Comparison of ENCODE assay signal across 29 mouse cellular contexts in the genomic region with DNA sequence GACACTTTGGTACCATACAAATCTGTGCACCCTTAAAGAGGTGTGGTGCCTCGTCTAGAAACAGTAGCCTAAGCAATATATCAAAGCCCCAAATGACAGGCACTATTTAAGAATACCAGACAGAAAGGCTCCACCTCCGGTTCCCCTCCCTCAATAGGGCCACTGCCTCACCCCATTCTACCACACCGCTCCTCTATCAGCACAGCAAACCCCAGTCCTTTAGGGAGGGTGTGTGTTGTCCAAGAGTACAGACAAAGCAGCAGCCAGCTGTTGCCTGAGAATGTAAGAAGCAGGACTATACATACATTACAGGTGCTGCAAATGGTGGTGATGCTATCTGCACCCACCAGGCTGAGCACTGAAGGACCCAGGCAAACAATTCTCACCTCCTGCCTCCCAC. TPM values are rescaled to one million over a fixed set of nuclear protein-coding genes. Genes with fewer than 3 reads are reported as not detected.
DNase-seq lines count a peak whose midpoint lies in the region; ATAC-seq and TF ChIP-seq lines count a peak whose summit lies in the region.
"Had no signal": no experiment of that assay in that cellular context is flagged by ENCODE, and none has a peak within 500 bp of the region (broad histone marks: within the 10 kb centered on the region; RNA-seq: fewer than 3 reads in every experiment).

No protein-coding gene starts in this region.

- TF ChIP-seq CTCF in intestine, postnatal 0 days (IDR thresholded peaks at IDR 0.05; ENCODE audit: low read depth), result no peak

- no peaks in the 10 kb centered on the region for H3K9me3 ChIP-seq in embryonic facial prominence, embryonic 13.5 days
- H3K9me3 ChIP-seq in embryonic facial prominence, embryonic 10.5 days, result no peaks in the 10 kb centered on the region
- no peaks in the 10 kb centered on the region for H3K9me3 ChIP-seq in liver, embryonic 12.5 days (replicated peaks)
- H3K9me3 ChIP-seq in intestine, postnatal 0 days (ENCODE audit: control insufficient read depth), result no peaks in the 10 kb centered on the region
- H3K9me3 ChIP-seq: embryonic facial prominence, embryonic 12.5 days; forebrain, embryonic 12.5 days; heart, embryonic 10.5 days; hindbrain, embryonic 12.5 days; neural tube, embryonic 15.5 days; stomach, embryonic 15.5 days had no signal

- no peak for ATAC-seq in embryonic facial prominence, embryonic 13.5 days (ENCODE audit: insufficient number of reproducible peaks, insufficient read depth, low FRiP score, low TSS enrichment, low read depth)
- 0 out of 2 replicates have a peak, but pooled peaks have one; percentile 15 for ATAC-seq in common myeloid progenitor, adult 5-6 weeks (replicated peaks; ENCODE audit: low read depth, poor library complexity, severe bottlenecking)
- ATAC-seq in liver, embryonic 12.5 days, result peak; percentile 67
- ATAC-seq in megakaryocyte-erythroid progenitor cell, adult 5-6 weeks (replicated peaks; ENCODE audit: low FRiP score, low TSS enrichment, poor library complexity, severe bottlenecking), result 0 out of 2 replicates have a peak, but pooled peaks have one; percentile 38
- no peak for ATAC-seq in intestine, postnatal 0 days
- ATAC-seq: hindbrain, postnatal 0 days; intestine, embryonic 16.5 days had no signal

- H3K9ac ChIP-seq in embryonic facial prominence, embryonic 13.5 days, result no peak overlapping the region
- H3K9ac ChIP-seq in liver, embryonic 12.5 days, result peak overlapping the region; percentile 39; the same call in 1 of the 2 replicates
- no peak overlapping the region for H3K9ac ChIP-seq in intestine, postnatal 0 days (ENCODE audit: low read depth, low read length)
- H3K9ac ChIP-seq: embryonic facial prominence, embryonic 12.5 days; forebrain, embryonic 12.5 days; hindbrain, embryonic 12.5 days; neural tube, embryonic 15.5 days; stomach, embryonic 15.5 days had no signal

- H3K36me3 ChIP-seq in embryonic facial prominence, embryonic 13.5 days, result no peaks in the 10 kb centered on the region
- H3K36me3 ChIP-seq in embryonic facial prominence, embryonic 10.5 days (replicated peaks), result no peaks in the 10 kb centered on the region
- peaks cover 3% of the 10 kb centered on the region; the same call in 1 of the 2 replicates for H3K36me3 ChIP-seq in liver, embryonic 12.5 days
- H3K36me3 ChIP-seq in intestine, postnatal 0 days (ENCODE audit: control insufficient read depth, insufficient read depth), result no peaks in the 10 kb centered on the region
- H3K36me3 ChIP-seq: embryonic facial prominence, embryonic 12.5 days; forebrain, embryonic 12.5 days; heart, embryonic 10.5 days; hindbrain, embryonic 12.5 days; neural tube, embryonic 15.5 days; stomach, embryonic 15.5 days had no signal

- H3K4me3 ChIP-seq in embryonic facial prominence, embryonic 13.5 days, result no peak overlapping the region
- no peak overlapping the region for H3K4me3 ChIP-seq in embryonic facial prominence, embryonic 10.5 days
- no peak overlapping the region for H3K4me3 ChIP-seq in liver, embryonic 12.5 days
- H3K4me3 ChIP-seq in intestine, postnatal 0 days (ENCODE audit: low read depth, low read length), result no peak overlapping the region
- H3K4me3 ChIP-seq: embryonic facial prominence, embryonic 12.5 days; forebrain, embryonic 12.5 days; heart, embryonic 10.5 days; hindbrain, embryonic 12.5 days; neural tube, embryonic 15.5 days; stomach, embryonic 15.5 days had no signal

- no peak overlapping the region for H3K4me2 ChIP-seq in embryonic facial prominence, embryonic 13.5 days
- peak overlapping the region; percentile 60 for H3K4me2 ChIP-seq in liver, embryonic 12.5 days
- no peak overlapping the region for H3K4me2 ChIP-seq in intestine, postnatal 0 days (replicated peaks; ENCODE audit: low read depth)
- H3K4me2 ChIP-seq: embryonic facial prominence, embryonic 12.5 days; forebrain, embryonic 12.5 days; hindbrain, embryonic 12.5 days; neural tube, embryonic 15.5 days; stomach, embryonic 15.5 days had no signal

- no peaks in the 10 kb centered on the region for H3K27me3 ChIP-seq in embryonic facial prominence, embryonic 13.5 days
- H3K27me3 ChIP-seq in embryonic facial prominence, embryonic 10.5 days (replicated peaks; ENCODE audit: low read depth, poor library complexity, severe bottlenecking), result no peaks in the 10 kb centered on the region
- H3K27me3 ChIP-seq in liver, embryonic 12.5 days (replicated peaks), result no peaks in the 10 kb centered on the region
- H3K27me3 ChIP-seq in intestine, postnatal 0 days (replicated peaks; ENCODE audit: control insufficient read depth, insufficient read depth, low read length), result no peaks in the 10 kb centered on the region
- H3K27me3 ChIP-seq: embryonic facial prominence, embryonic 12.5 days; forebrain, embryonic 12.5 days; hindbrain, embryonic 12.5 days; neural tube, embryonic 15.5 days; stomach, embryonic 15.5 days had no signal

- peaks cover 5% of the 10 kb centered on the region; the same call in 1 of the 2 replicates for H3K4me1 ChIP-seq in embryonic facial prominence, embryonic 13.5 days
- H3K4me1 ChIP-seq in embryonic facial prominence, embryonic 10.5 days, result peaks cover 4% of the 10 kb centered on the region; the same call in 1 of the 2 replicates
- H3K4me1 ChIP-seq in liver, embryonic 12.5 days, result peaks cover 53% of the 10 kb centered on the region
- no peaks in the 10 kb centered on the region for H3K4me1 ChIP-seq in intestine, postnatal 0 days (replicated peaks; ENCODE audit: control insufficient read depth, insufficient read depth, low read length)
- H3K4me1 ChIP-seq: embryonic facial prominence, embryonic 12.5 days; forebrain, embryonic 12.5 days; heart, embryonic 10.5 days; hindbrain, embryonic 12.5 days; neural tube, embryonic 15.5 days; stomach, embryonic 15.5 days had no signal

- DNase-seq in embryonic facial prominence, embryonic 10.5 days (ENCODE audit: low spot score), result no peak
- DNase-seq in thymus, postnatal 0 days (ENCODE audit: low spot score), result no peak
- no peak for DNase-seq in left cerebral cortex, adult 8-10 months (ENCODE audit: low spot score in 2 of 2)
- DNase-seq: adrenal gland, adult 2 months; adrenal gland, postnatal 36 days; cerebellum, adult 18-20 months; cerebellum, postnatal 14 days; gastrocnemius, postnatal 10 days; heart, postnatal 36 days; kidney, postnatal 14 days; layer of hippocampus, adult 9-11 months; lung, postnatal 4 days; midbrain, embryonic 14.5 days; retina, postnatal 1 day; right cerebral cortex, postnatal 14 days; thymus, postnatal 25 days had no signal

- WGBS in embryonic facial prominence, embryonic 13.5 days, result 55% methylated on average over 3 of the region's 3 CpGs
- WGBS in embryonic facial prominence, embryonic 10.5 days, result 68% methylated on average over 3 of the region's 3 CpGs
- 33% methylated on average over 3 of the region's 3 CpGs for WGBS in liver, embryonic 12.5 days (ENCODE audit: insufficient replicate concordance)
- 70% methylated on average over 3 of the region's 3 CpGs for WGBS in intestine, postnatal 0 days

- H3K27ac ChIP-seq in embryonic facial prominence, embryonic 13.5 days, result peak overlapping the region; percentile 39; the same call in 1 of the 2 replicates
- H3K27ac ChIP-seq in embryonic facial prominence, embryonic 10.5 days (replicated peaks), result no peak overlapping the region
- peak overlapping the region; percentile 89 for H3K27ac ChIP-seq in liver, embryonic 12.5 days
- H3K27ac ChIP-seq in intestine, postnatal 0 days (ENCODE audit: low read depth, low read length), result no peak overlapping the region
- H3K27ac ChIP-seq: embryonic facial prominence, embryonic 12.5 days; forebrain, embryonic 12.5 days; heart, embryonic 10.5 days; hindbrain, embryonic 12.5 days; hindbrain, postnatal 0 days; neural tube, embryonic 15.5 days; stomach, embryonic 15.5 days had no signal

RNA-seq across cellular contexts. Expression of a gene that starts 17.2 kb away (rescaled TPM):
- polyA plus RNA-seq in embryonic facial prominence, embryonic 13.5 days (2015; fragmentation: Nextera tagmentation; extraction: Ambion mirVana), result 35.8 and 37.8 TPM in 2 replicates
- 18.9 and 19.3 TPM in 2 replicates for polyA plus RNA-seq in embryonic facial prominence, embryonic 10.5 days (2016; fragmentation: Nextera tagmentation; extraction: Ambion mirVana)
- 11.1 and 12.0 TPM in 2 replicates for total RNA-seq in common myeloid progenitor, adult 5-6 weeks (2017)
- polyA plus RNA-seq in liver, embryonic 12.5 days (2016; fragmentation: Nextera tagmentation; extraction: Ambion mirVana), result 13.8 and 14.9 TPM in 2 replicates
- 11.0 and 13.3 TPM in 2 replicates for total RNA-seq in megakaryocyte-erythroid progenitor cell, adult 5-6 weeks (2014; fragmentation: Nextera tagmentation)
- total RNA-seq in megakaryocyte-erythroid progenitor cell, adult 5-6 weeks (2017), result 18.9 and 20.3 TPM in 2 replicates
- polyA plus RNA-seq in thymus, postnatal 0 days (2015; fragmentation: Nextera tagmentation; extraction: Ambion mirVana), result 10.7 and 11.2 TPM in 2 replicates
- total RNA-seq in left cerebral cortex, adult 8-10 months (2022), result 10 to 100 TPM; 69.5 to 74.9 (median 71.7) TPM
- polyA plus RNA-seq in intestine, postnatal 0 days (2015; fragmentation: Nextera tagmentation; extraction: Ambion mirVana), result 9.0 and 10.4 TPM in 2 replicates

Comparison
In these comparisons a context has a peak if more than half of its experiments do, and no peak if none do; other contexts are left out.
1. H3K27ac ChIP-seq: peak in embryonic facial prominence, embryonic 13.5 days (single experiment) and liver, embryonic 12.5 days (single experiment); none in embryonic facial prominence, embryonic 10.5 days (single experiment) and intestine, postnatal 0 days (single experiment).
2. ATAC-seq: peak in common myeloid progenitor, adult 5-6 weeks (single experiment), liver, embryonic 12.5 days (single experiment) and megakaryocyte-erythroid progenitor cell, adult 5-6 weeks (single experiment); none in embryonic facial prominence, embryonic 13.5 days (single experiment) and intestine, postnatal 0 days (single experiment).